Mouse (Mus musculus): ENCODE results near the gene Psmb8. TPM values are rescaled to one million over a fixed set of nuclear protein-coding genes. Genes with fewer than 3 reads are reported as not detected.

Gene Psmb8
- polyA plus RNA-seq, 1 experiment: 0.44 TPM

- Histone ChIP-seq H3K27me3 (ENCODE audit: control insufficient read depth, insufficient read depth, insufficient read length) (peaks cover 67% of the 10 kb centered on the region), H3K79me2 (ENCODE audit: control insufficient read depth, insufficient read depth) (no peaks in the 10 kb centered on the region), H3K36me3 (ENCODE audit: control insufficient read depth, insufficient read depth) (no peaks in the 10 kb centered on the region), H3K4me3 (peak within 1 kb of the TSS; percentile 35), H3K4me2 (ENCODE audit: low read depth) (peak within 1 kb of the TSS; percentile 76), H3ac (ENCODE audit: control insufficient read depth, insufficient read length) (peak within 1 kb of the TSS; percentile 1)
- TF ChIP-seq SRF (IDR thresholded peaks at IDR 0.05; ENCODE audit: control insufficient read depth, insufficient read length, low read depth) (no peak), MAX (IDR thresholded peaks at IDR 0.05; ENCODE audit: low read depth) (no peak), REST (IDR thresholded peaks at IDR 0.05; ENCODE audit: insufficient read depth, insufficient read length) (peak; percentile 41)
Measured at GRCm38 (mm10) chr17:34187261-34187916, 10.1 kb upstream of the Psmb8 start, which contains the start of the genes Tap1 and Psmb9. Gene Tap1, plus strand, starts transcription at chr17:34187553. Gene Psmb9, minus strand, starts transcription at chr17:34187764.

DNA sequence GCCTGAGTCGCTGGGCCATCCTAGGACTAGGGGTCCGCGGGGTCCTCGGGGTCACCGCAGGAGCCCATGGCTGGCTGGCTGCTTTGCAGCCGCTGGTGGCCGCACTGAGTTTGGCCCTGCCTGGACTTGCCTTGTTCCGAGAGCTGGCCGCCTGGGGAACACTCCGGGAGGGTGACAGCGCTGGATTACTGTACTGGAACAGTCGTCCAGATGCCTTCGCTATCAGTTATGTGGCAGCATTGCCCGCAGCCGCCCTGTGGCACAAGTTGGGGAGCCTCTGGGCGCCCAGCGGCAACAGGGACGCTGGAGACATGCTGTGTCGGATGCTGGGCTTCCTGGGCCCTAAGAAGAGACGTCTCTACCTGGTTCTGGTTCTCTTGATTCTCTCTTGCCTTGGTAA is 9.5 kb upstream of the Psmb8 start:
- TF ChIP-seq E2F4 (IDR thresholded peaks at IDR 0.05; ENCODE audit: insufficient read depth) (no peak), MYOG (IDR thresholded peaks at IDR 0.05; ENCODE audit: control insufficient read depth in 1 of 3, insufficient read depth in 1 of 3, insufficient read length in 2 of 3, low read depth in 2 of 3) (no peak), REST (IDR thresholded peaks at IDR 0.05; ENCODE audit: insufficient read depth, insufficient read length) (no peak), TCF3 (IDR thresholded peaks at IDR 0.05; ENCODE audit: insufficient read length, low read depth) (no peak), CEBPB (IDR thresholded peaks at IDR 0.05; ENCODE audit: insufficient read depth, poor library complexity, severe bottlenecking) (no peak), POLR2AphosphoS2 (IDR thresholded peaks at IDR 0.05; ENCODE audit: insufficient read length, low read depth) (no peak), USF1 (IDR thresholded peaks at IDR 0.05; ENCODE audit: low read depth) (no peak)
- no peaks in the 10 kb centered on the region for H3K79me2 ChIP-seq (ENCODE audit: control insufficient read depth, insufficient read depth)

DNA sequence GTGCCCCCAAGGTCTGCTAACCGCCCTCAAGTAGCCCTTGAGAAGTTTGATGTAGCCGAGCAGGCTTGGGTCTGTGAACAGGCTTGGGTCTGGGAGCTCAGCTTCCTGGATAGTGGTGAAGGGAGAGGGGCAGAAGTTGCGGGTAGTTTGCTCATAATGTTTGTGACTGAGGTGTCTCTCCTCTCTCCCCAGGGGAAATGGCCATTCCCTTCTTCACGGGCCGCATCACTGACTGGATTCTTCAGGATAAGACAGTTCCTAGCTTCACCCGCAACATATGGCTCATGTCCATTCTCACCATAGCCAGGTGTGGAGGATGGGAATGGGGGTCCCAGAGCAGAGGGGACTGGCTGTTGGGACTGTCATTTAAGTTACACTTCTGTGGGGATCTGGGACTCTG is 8.5 kb upstream of the Psmb8 start:
- TF ChIP-seq POLR2A (IDR thresholded peaks at IDR 0.05; ENCODE audit: insufficient read length, low read depth): no peak
- H3K4me3 ChIP-seq: no peak overlapping the region
- H3K79me2 ChIP-seq (ENCODE audit: control insufficient read depth, insufficient read depth): no peaks in the 10 kb centered on the region
- no peak overlapping the region for H3ac ChIP-seq (ENCODE audit: control insufficient read depth, insufficient read length)
- no peak overlapping the region for H3K4me2 ChIP-seq (ENCODE audit: low read depth)
- H3K27me3 ChIP-seq (ENCODE audit: control insufficient read depth, insufficient read depth, insufficient read length): peaks cover 75% of the 10 kb centered on the region
- H3K36me3 ChIP-seq (ENCODE audit: control insufficient read depth, insufficient read depth): no peaks in the 10 kb centered on the region

More for the DNA sequence above, 9.5 kb upstream of the Psmb8 start:
- Histone ChIP-seq H3ac (ENCODE audit: control insufficient read depth, insufficient read length) (peak overlapping the region; percentile 1), H3K27me3 (ENCODE audit: control insufficient read depth, insufficient read depth, insufficient read length) (peaks cover 73% of the 10 kb centered on the region), H3K36me3 (ENCODE audit: control insufficient read depth, insufficient read depth) (no peaks in the 10 kb centered on the region), H3K4me3 (peak overlapping the region; percentile 35), H3K4me2 (ENCODE audit: low read depth) (peak overlapping the region; percentile 76)

DNA sequence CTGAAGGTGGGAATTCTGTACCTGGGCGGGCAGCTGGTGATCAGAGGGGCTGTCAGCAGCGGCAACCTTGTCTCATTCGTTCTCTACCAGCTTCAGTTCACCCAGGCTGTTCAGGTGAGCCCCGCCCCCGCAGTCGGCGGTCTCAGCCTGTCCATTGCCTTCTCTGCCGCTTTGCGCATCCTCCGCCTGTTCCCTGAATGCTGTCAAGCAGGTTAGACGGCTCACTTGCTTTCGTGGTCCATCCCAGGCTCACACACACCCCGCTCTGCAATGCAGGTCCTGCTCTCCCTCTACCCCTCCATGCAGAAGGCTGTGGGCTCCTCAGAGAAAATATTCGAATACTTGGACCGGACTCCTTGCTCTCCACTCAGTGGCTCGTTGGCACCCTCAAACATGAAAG is 4.7 kb upstream of the Psmb8 start:
- Histone ChIP-seq H3K79me2 (ENCODE audit: control insufficient read depth, insufficient read depth) (no peaks in the 10 kb centered on the region), H3K36me3 (ENCODE audit: control insufficient read depth, insufficient read depth) (no peaks in the 10 kb centered on the region)

GRCm38 (mm10) chr17:34193468-34193867 is 4.1 kb upstream of the Psmb8 start:
- H3K4me3 ChIP-seq: no peak overlapping the region
- H3K27me3 ChIP-seq (ENCODE audit: control insufficient read depth, insufficient read depth, insufficient read length): peaks cover 82% of the 10 kb centered on the region
- no peak overlapping the region for H3K4me2 ChIP-seq (ENCODE audit: low read depth)
- H3ac ChIP-seq (ENCODE audit: control insufficient read depth, insufficient read length): no peak overlapping the region
- TF ChIP-seq SRF (IDR thresholded peaks at IDR 0.05; ENCODE audit: control insufficient read depth, insufficient read length, low read depth) (no peak), TCF12 (IDR thresholded peaks at IDR 0.05; ENCODE audit: insufficient read depth, poor library complexity, severe bottlenecking) (no peak), MYOD1 (IDR thresholded peaks at IDR 0.05; ENCODE audit: control insufficient read depth in 1 of 3, insufficient read length in 2 of 3, low read depth in 2 of 3) (no peak), POLR2AphosphoS2 (IDR thresholded peaks at IDR 0.05; ENCODE audit: insufficient read length, low read depth) (no peak), MYOG (IDR thresholded peaks at IDR 0.05; ENCODE audit: control insufficient read depth in 1 of 3, insufficient read depth in 1 of 3, insufficient read length in 2 of 3, low read depth in 2 of 3) (no peak), TCF3 (IDR thresholded peaks at IDR 0.05; ENCODE audit: insufficient read length, low read depth) (no peak), POLR2A (IDR thresholded peaks at IDR 0.05; ENCODE audit: insufficient read length, low read depth) (no peak), CEBPB (IDR thresholded peaks at IDR 0.05; ENCODE audit: insufficient read depth, poor library complexity, severe bottlenecking) (no peak), REST (IDR thresholded peaks at IDR 0.05; ENCODE audit: insufficient read depth, insufficient read length) (no peak), E2F4 (IDR thresholded peaks at IDR 0.05; ENCODE audit: insufficient read depth) (no peak), MAX (IDR thresholded peaks at IDR 0.05; ENCODE audit: low read depth) (no peak), USF1 (IDR thresholded peaks at IDR 0.05; ENCODE audit: low read depth) (no peak)
- H3K79me2 ChIP-seq (ENCODE audit: control insufficient read depth, insufficient read depth): no peaks in the 10 kb centered on the region
- H3K36me3 ChIP-seq (ENCODE audit: control insufficient read depth, insufficient read depth): no peaks in the 10 kb centered on the region

More for the DNA sequence above, 4.7 kb upstream of the Psmb8 start:
- peaks cover 82% of the 10 kb centered on the region for H3K27me3 ChIP-seq (ENCODE audit: control insufficient read depth, insufficient read depth, insufficient read length)
- no peak overlapping the region for H3K4me3 ChIP-seq
- no peak overlapping the region for H3K4me2 ChIP-seq (ENCODE audit: low read depth)
- TF ChIP-seq MAX (IDR thresholded peaks at IDR 0.05; ENCODE audit: low read depth): no peak
- TF ChIP-seq USF1 (IDR thresholded peaks at IDR 0.05; ENCODE audit: low read depth): no peak
- no peak for TF ChIP-seq POLR2AphosphoS2 (IDR thresholded peaks at IDR 0.05; ENCODE audit: insufficient read length, low read depth)
- H3ac ChIP-seq (ENCODE audit: control insufficient read depth, insufficient read length): no peak overlapping the region
